8 mouse cellular contexts compared by ENCODE assay signal in genomic region chr16:35541117-35541641, GRCm38 (mm10). TPM values are rescaled to one million over a fixed set of nuclear protein-coding genes. Genes with fewer than 3 reads are reported as not detected.
DNase-seq lines count a peak whose midpoint lies in the region; ATAC-seq and TF ChIP-seq lines count a peak whose summit lies in the region.

TSS of gene Sema5b (plus strand) at chr16:35541145.

- no peaks in the 10 kb centered on the region for H3K9me3 ChIP-seq in liver, postnatal 0 days (ENCODE audit: low read length)

- no peak for TF ChIP-seq POLR2A in embryonic fibroblast, embryonic 13.5 days (IDR thresholded peaks at IDR 0.05; ENCODE audit: low read depth, low read length)

- ATAC-seq in liver, postnatal 0 days, result peak; percentile 27; the same call in 1 of the 2 replicates

- WGBS in liver, postnatal 0 days (ENCODE audit: insufficient replicate concordance), result under 1% methylated on average over 52 of the region's 54 CpGs

- TF ChIP-seq CTCF in embryonic fibroblast, embryonic 13.5 days (IDR thresholded peaks at IDR 0.05; ENCODE audit: borderline replicate concordance, insufficient read depth, low read length), result 0 out of 2 replicates have a peak, but pooled peaks have one; percentile 33
- peak; percentile 66 for TF ChIP-seq CTCF in layer of hippocampus, adult 2 months (conservative IDR thresholded peaks at IDR 0.05)
- peak; percentile 37 for TF ChIP-seq CTCF in liver, postnatal 0 days (IDR thresholded peaks at IDR 0.05; ENCODE audit: low read depth)

- DNase-seq in urinary bladder, postnatal 25 days (ENCODE audit: low spot score), result peak; percentile 12
- DNase-seq in urinary bladder, adult 2 months (ENCODE audit: low spot score), result no peak
- peak; percentile 34 to 45 for DNase-seq in heart, postnatal 36 days
- DNase-seq in layer of hippocampus, adult 2 months (ENCODE audit: low spot score in 2 of 2), result peak; percentile 36 to 39
- DNase-seq in liver, postnatal 0 days, result peak; percentile 21
- DNase-seq in retina, postnatal 7 days (ENCODE audit: low read depth, low spot score), result peak; percentile 74
- no peak for DNase-seq in thymus, postnatal 0 days (ENCODE audit: low spot score)

- no peaks in the 10 kb centered on the region for H3K4me1 ChIP-seq in embryonic fibroblast, embryonic 13.5 days (ENCODE audit: control insufficient read depth, insufficient read depth, low read length)
- H3K4me1 ChIP-seq in liver, postnatal 0 days (ENCODE audit: insufficient read depth), result peaks cover 3% of the 10 kb centered on the region; the same call in 1 of the 2 replicates

- no peak within 1 kb of the TSS for H3K9ac ChIP-seq in liver, postnatal 0 days (replicated peaks)

- no peaks in the 10 kb centered on the region for H3K36me3 ChIP-seq in liver, postnatal 0 days (replicated peaks; ENCODE audit: insufficient read depth, low read length)

- H3K27ac ChIP-seq in embryonic fibroblast, embryonic 13.5 days (ENCODE audit: insufficient read depth, low read length), result no peak within 1 kb of the TSS
- peak within 1 kb of the TSS; percentile 75 for H3K27ac ChIP-seq in layer of hippocampus, adult 2 months
- no peak within 1 kb of the TSS for H3K27ac ChIP-seq in liver, postnatal 0 days (ENCODE audit: low read depth)

- H3K4me2 ChIP-seq in liver, postnatal 0 days (ENCODE audit: low read depth, low read length), result peak within 1 kb of the TSS; percentile 70

- peaks cover 52% of the 10 kb centered on the region for H3K27me3 ChIP-seq in liver, postnatal 0 days (ENCODE audit: insufficient read depth, low read length)

- intact Hi-C loops in heart, postnatal 36 days (cut with DNase I), result loop anchor here (2.0 to 5.0 kb wide), 2 partner anchors 176 to 222 kb away; no protein-coding TSS in a partner anchor

- peak within 1 kb of the TSS; percentile 44 for H3K4me3 ChIP-seq in embryonic fibroblast, embryonic 13.5 days (ENCODE audit: insufficient read depth, low read length)
- H3K4me3 ChIP-seq in layer of hippocampus, adult 2 months, result peak within 1 kb of the TSS; percentile 69
- peak within 1 kb of the TSS; percentile 41 for H3K4me3 ChIP-seq in liver, postnatal 0 days (ENCODE audit: low read depth, low read length)

- TF ChIP-seq EP300 in liver, postnatal 0 days (IDR thresholded peaks at IDR 0.05; ENCODE audit: low read depth), result no peak

RNA-seq across cellular contexts. Expression of gene Sema5b, which starts in this region (rescaled TPM):
- polyA plus RNA-seq in urinary bladder, adult 2 months (2012; rRNA removed), result 0.59 and 1.9 TPM in 2 replicates
- polyA plus RNA-seq in embryonic fibroblast, embryonic 13.5 days (2011; ENCODE audit: insufficient read length, low read depth, missing spikeins), result 1.3 TPM in 2 replicates
- 1 to 10 TPM in 1 of 2 experiments, under 1 TPM in 1; 0.83 to 1.7 TPM for total RNA-seq in heart, postnatal 36 days (2021)
- total RNA-seq in layer of hippocampus, adult 2 months (2021), result 10 to 100 TPM; 18.3 to 19.7 TPM
- 0.11 TPM in 2 replicates for polyA plus RNA-seq in liver, postnatal 0 days (2015; fragmentation: Nextera tagmentation; extraction: Ambion mirVana)
- polyA plus RNA-seq in thymus, postnatal 0 days (2015; fragmentation: Nextera tagmentation; extraction: Ambion mirVana), result 0.27 and 0.36 TPM in 2 replicates

Comparison
In these comparisons a context has a peak if more than half of its experiments do, and no peak if none do; other contexts are left out.
1. RNA of gene Sema5b (total RNA-seq): 18.3 to 19.7 TPM in layer of hippocampus, adult 2 months; 0.83 to 1.7 TPM in heart, postnatal 36 days; every median in the first group is over 4 times any median in the second.
2. DNase-seq: peak in urinary bladder, postnatal 25 days (single experiment), heart, postnatal 36 days (2 of 2), layer of hippocampus, adult 2 months (2 of 2) and retina, postnatal 7 days (single experiment); none in urinary bladder, adult 2 months (single experiment) and thymus, postnatal 0 days (single experiment).
3. Peak in DNase-seq, ATAC-seq, H3K4me3 ChIP-seq and H3K4me2 ChIP-seq in liver, postnatal 0 days; RNA of the gene not detected or under 1 TPM.
4. Peak in every context shown above with its lines, with median percentiles within 50 percentile points of each other: H3K4me3 ChIP-seq and CTCF ChIP-seq.